Mouse (Mus musculus): ENCODE measurements around the gene Phc3. TPM values are rescaled to one million over a fixed set of nuclear protein-coding genes. Genes with fewer than 3 reads are reported as not detected.
A peak's percentile ranks its signal among the peaks of the same experiment; 100 is the strongest.

Gene Phc3
- 7.8 and 7.9 TPM in 2 replicates for polyA plus RNA-seq (2015; fragmentation: Nextera tagmentation; extraction: Ambion mirVana)

GRCm38 (mm10) chr3:30969104-30969581 is at the start of gene Phc3:
Phc3 (minus strand) TSS chr3:30969415.
- Histone ChIP-seq H3K27me3 (ENCODE audit: control insufficient read depth, insufficient read depth, low read depth, low read length) (no peaks in the 10 kb centered on the region), H3K9ac (ENCODE audit: low read depth, low read length) (peak within 1 kb of the TSS; percentile 90), H3K4me1 (ENCODE audit: control insufficient read depth, insufficient read depth, low read length) (peaks cover 8% of the 10 kb centered on the region), H3K36me3 (ENCODE audit: control insufficient read depth, insufficient read depth, low read length) (peaks cover 10% of the 10 kb centered on the region), H3K27ac (ENCODE audit: low read length) (peak within 1 kb of the TSS; percentile 90), H3K4me3 (ENCODE audit: low read depth, low read length) (peak within 1 kb of the TSS; percentile 96), H3K9me3 (replicated peaks; ENCODE audit: control insufficient read depth, low read length, poor library complexity, severe bottlenecking) (no peaks in the 10 kb centered on the region), H3K4me2 (ENCODE audit: low read length) (peak within 1 kb of the TSS; percentile 77)
- WGBS: under 1% methylated on average over 32 of the region's 34 CpGs
- ATAC-seq: peak; percentile 96

GRCm38 (mm10) chr3:31017652-31018051 is 48.4 kb upstream of the Phc3 start:
- no peak for ATAC-seq
- peaks cover 2% of the 10 kb centered on the region for H3K36me3 ChIP-seq (ENCODE audit: control insufficient read depth, insufficient read depth, low read length)
- H3K4me2 ChIP-seq (ENCODE audit: low read length): no peak overlapping the region
- no peaks in the 10 kb centered on the region for H3K9me3 ChIP-seq (replicated peaks; ENCODE audit: control insufficient read depth, low read length, poor library complexity, severe bottlenecking)
- no peak overlapping the region for H3K9ac ChIP-seq (ENCODE audit: low read depth, low read length)
- H3K4me3 ChIP-seq (ENCODE audit: low read depth, low read length): no peak overlapping the region
- H3K4me1 ChIP-seq (ENCODE audit: control insufficient read depth, insufficient read depth, low read length): 0 out of 2 replicates have a peak, but pooled peaks cover 5% of the 10 kb centered on the region
- H3K27me3 ChIP-seq (ENCODE audit: control insufficient read depth, insufficient read depth, low read depth, low read length): no peaks in the 10 kb centered on the region
- no peak overlapping the region for H3K27ac ChIP-seq (ENCODE audit: low read length)
- whole genome bisulfite sequencing: 30% methylated on average over 4 of the region's 4 CpGs

GRCm38 (mm10) chr3:31016594-31017196 is 47.5 kb upstream of the Phc3 start:
- H3K9me3 ChIP-seq (replicated peaks; ENCODE audit: control insufficient read depth, low read length, poor library complexity, severe bottlenecking): no peaks in the 10 kb centered on the region
- H3K4me2 ChIP-seq (ENCODE audit: low read length): no peak overlapping the region
- 35% methylated on average over 9 of the region's 9 CpGs for WGBS
- no peaks in the 10 kb centered on the region for H3K27me3 ChIP-seq (ENCODE audit: control insufficient read depth, insufficient read depth, low read depth, low read length)
- ATAC-seq: no peak
- peaks cover 2% of the 10 kb centered on the region for H3K36me3 ChIP-seq (ENCODE audit: control insufficient read depth, insufficient read depth, low read length)
- H3K4me1 ChIP-seq (ENCODE audit: control insufficient read depth, insufficient read depth, low read length): 0 out of 2 replicates have a peak, but pooled peaks cover 5% of the 10 kb centered on the region
- no peak overlapping the region for H3K4me3 ChIP-seq (ENCODE audit: low read depth, low read length)
- H3K27ac ChIP-seq (ENCODE audit: low read length): no peak overlapping the region
- H3K9ac ChIP-seq (ENCODE audit: low read depth, low read length): no peak overlapping the region

- H3K9me3 ChIP-seq (replicated peaks; ENCODE audit: control insufficient read depth, low read length, poor library complexity, severe bottlenecking): no peaks in the 10 kb centered on the region
- H3K27me3 ChIP-seq (ENCODE audit: control insufficient read depth, insufficient read depth, low read depth, low read length): no peaks in the 10 kb centered on the region
- H3K9ac ChIP-seq (ENCODE audit: low read depth, low read length): no peak overlapping the region
- 0 out of 2 replicates have a peak, but pooled peaks cover 5% of the 10 kb centered on the region for H3K4me1 ChIP-seq (ENCODE audit: control insufficient read depth, insufficient read depth, low read length)
- 77% methylated on average over 10 of the region's 10 CpGs for WGBS
- H3K4me3 ChIP-seq (ENCODE audit: low read depth, low read length): no peak overlapping the region
- H3K36me3 ChIP-seq (ENCODE audit: control insufficient read depth, insufficient read depth, low read length): peaks cover 2% of the 10 kb centered on the region
- no peak overlapping the region for H3K4me2 ChIP-seq (ENCODE audit: low read length)
- no peak for ATAC-seq
- no peak overlapping the region for H3K27ac ChIP-seq (ENCODE audit: low read length)
Measured at GRCm38 (mm10) chr3:31015682-31016443, 46.6 kb upstream of the Phc3 start.

GRCm38 (mm10) chr3:31014374-31014773 is 45.2 kb upstream of the Phc3 start:
- no peaks in the 10 kb centered on the region for H3K9me3 ChIP-seq (replicated peaks; ENCODE audit: control insufficient read depth, low read length, poor library complexity, severe bottlenecking)
- no peak overlapping the region for H3K4me3 ChIP-seq (ENCODE audit: low read depth, low read length)
- 0 out of 2 replicates have a peak, but pooled peaks cover 5% of the 10 kb centered on the region for H3K4me1 ChIP-seq (ENCODE audit: control insufficient read depth, insufficient read depth, low read length)
- H3K9ac ChIP-seq (ENCODE audit: low read depth, low read length): no peak overlapping the region
- H3K27me3 ChIP-seq (ENCODE audit: control insufficient read depth, insufficient read depth, low read depth, low read length): no peaks in the 10 kb centered on the region
- 88% methylated on average over 2 of the region's 2 CpGs for WGBS
- no peaks in the 10 kb centered on the region for H3K36me3 ChIP-seq (ENCODE audit: control insufficient read depth, insufficient read depth, low read length)
- no peak for ATAC-seq
- no peak overlapping the region for H3K4me2 ChIP-seq (ENCODE audit: low read length)
- H3K27ac ChIP-seq (ENCODE audit: low read length): no peak overlapping the region

DNA sequence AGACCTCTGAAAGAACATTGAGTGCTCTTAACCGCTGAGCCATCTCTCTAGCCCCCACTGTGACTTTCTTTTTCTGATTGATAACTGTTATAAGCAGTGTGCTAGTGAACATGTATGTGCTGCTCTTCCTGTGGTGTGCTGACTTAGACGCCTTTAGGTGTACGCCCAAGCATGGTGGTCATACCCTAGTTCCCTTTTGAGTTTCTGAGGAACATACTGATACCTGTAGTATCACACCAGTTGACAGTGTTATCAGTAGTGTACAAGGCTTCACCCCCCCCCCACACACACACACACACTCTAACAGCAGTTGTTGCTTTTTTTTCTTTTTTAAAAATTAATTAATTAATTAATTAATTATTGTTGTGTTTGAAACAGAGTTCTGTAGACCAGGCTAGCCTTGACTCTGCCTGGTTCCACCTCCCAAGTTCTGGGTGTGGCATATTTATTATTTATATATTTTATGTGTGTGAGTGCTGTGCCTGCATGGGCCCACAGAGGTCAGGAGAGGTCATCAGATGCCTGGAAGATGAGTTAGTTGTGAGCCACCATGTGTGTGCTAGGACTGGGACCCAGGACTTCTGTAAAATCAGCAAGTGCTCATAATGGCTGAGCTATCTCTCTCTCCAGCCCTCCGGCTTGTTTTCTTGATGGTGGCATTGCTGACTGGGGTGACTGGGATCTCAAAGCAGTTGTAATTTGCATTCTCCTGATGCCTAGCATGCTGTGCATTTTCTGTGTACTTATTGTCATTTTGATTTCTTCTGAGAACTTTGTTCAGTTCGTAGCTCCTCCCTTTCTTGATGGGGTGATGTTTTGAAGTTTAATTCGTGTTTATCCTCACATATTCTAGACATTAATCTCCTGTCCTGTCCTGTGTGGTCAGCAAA is 35.4 kb upstream of the Phc3 start:
- WGBS: 71% methylated on average over 6 of the region's 6 CpGs
- ATAC-seq: no peak

GRCm38 (mm10) chr3:31001048-31001676 is 31.9 kb upstream of the Phc3 start:
- ATAC-seq: no peak

More for the DNA sequence above, 35.4 kb upstream of the Phc3 start:
- Histone ChIP-seq H3K4me3 (ENCODE audit: low read depth, low read length) (no peak overlapping the region), H3K9ac (ENCODE audit: low read depth, low read length) (no peak overlapping the region), H3K36me3 (ENCODE audit: control insufficient read depth, insufficient read depth, low read length) (no peaks in the 10 kb centered on the region), H3K9me3 (replicated peaks; ENCODE audit: control insufficient read depth, low read length, poor library complexity, severe bottlenecking) (no peaks in the 10 kb centered on the region), H3K4me2 (ENCODE audit: low read length) (no peak overlapping the region), H3K27me3 (ENCODE audit: control insufficient read depth, insufficient read depth, low read depth, low read length) (no peaks in the 10 kb centered on the region), H3K27ac (ENCODE audit: low read length) (no peak overlapping the region), H3K4me1 (ENCODE audit: control insufficient read depth, insufficient read depth, low read length) (no peaks in the 10 kb centered on the region)

GRCm38 (mm10) chr3:31000018-31000407 is 30.8 kb upstream of the Phc3 start:
- Histone ChIP-seq H3K27me3 (ENCODE audit: control insufficient read depth, insufficient read depth, low read depth, low read length) (no peaks in the 10 kb centered on the region), H3K4me3 (ENCODE audit: low read depth, low read length) (no peak overlapping the region), H3K4me2 (ENCODE audit: low read length) (no peak overlapping the region), H3K4me1 (ENCODE audit: control insufficient read depth, insufficient read depth, low read length) (peaks cover 12% of the 10 kb centered on the region), H3K9ac (ENCODE audit: low read depth, low read length) (no peak overlapping the region), H3K36me3 (ENCODE audit: control insufficient read depth, insufficient read depth, low read length) (no peaks in the 10 kb centered on the region), H3K27ac (ENCODE audit: low read length) (no peak overlapping the region), H3K9me3 (replicated peaks; ENCODE audit: control insufficient read depth, low read length, poor library complexity, severe bottlenecking) (no peaks in the 10 kb centered on the region)
- 49% methylated on average over 4 of the region's 4 CpGs for WGBS
- no peak for ATAC-seq

More at GRCm38 (mm10) chr3:31001048-31001676, 31.9 kb upstream of the Phc3 start:
- H3K36me3 ChIP-seq (ENCODE audit: control insufficient read depth, insufficient read depth, low read length): no peaks in the 10 kb centered on the region
- no peak overlapping the region for H3K27ac ChIP-seq (ENCODE audit: low read length)
- no peak overlapping the region for H3K4me2 ChIP-seq (ENCODE audit: low read length)
- peaks cover 12% of the 10 kb centered on the region for H3K4me1 ChIP-seq (ENCODE audit: control insufficient read depth, insufficient read depth, low read length)
- no peaks in the 10 kb centered on the region for H3K27me3 ChIP-seq (ENCODE audit: control insufficient read depth, insufficient read depth, low read depth, low read length)
- no peaks in the 10 kb centered on the region for H3K9me3 ChIP-seq (replicated peaks; ENCODE audit: control insufficient read depth, low read length, poor library complexity, severe bottlenecking)
- H3K9ac ChIP-seq (ENCODE audit: low read depth, low read length): no peak overlapping the region
- no peak overlapping the region for H3K4me3 ChIP-seq (ENCODE audit: low read depth, low read length)
- 60% methylated on average over 3 of the region's 3 CpGs for WGBS

Data from midbrain, embryonic 16.5 days (tissue).